Mouse (Mus musculus) cerebellum, postnatal 14 days (tissue): Measurements from ENCODE around the gene Sfr1.

Experiments used
- DNase-seq, 2 experiments: peaks; one replicate each; pipeline ENCODE4 v3.0.0; 2021; ENCODE audit warnings: mixed read lengths in 2 of 2

Sfr1 gene

DNA sequence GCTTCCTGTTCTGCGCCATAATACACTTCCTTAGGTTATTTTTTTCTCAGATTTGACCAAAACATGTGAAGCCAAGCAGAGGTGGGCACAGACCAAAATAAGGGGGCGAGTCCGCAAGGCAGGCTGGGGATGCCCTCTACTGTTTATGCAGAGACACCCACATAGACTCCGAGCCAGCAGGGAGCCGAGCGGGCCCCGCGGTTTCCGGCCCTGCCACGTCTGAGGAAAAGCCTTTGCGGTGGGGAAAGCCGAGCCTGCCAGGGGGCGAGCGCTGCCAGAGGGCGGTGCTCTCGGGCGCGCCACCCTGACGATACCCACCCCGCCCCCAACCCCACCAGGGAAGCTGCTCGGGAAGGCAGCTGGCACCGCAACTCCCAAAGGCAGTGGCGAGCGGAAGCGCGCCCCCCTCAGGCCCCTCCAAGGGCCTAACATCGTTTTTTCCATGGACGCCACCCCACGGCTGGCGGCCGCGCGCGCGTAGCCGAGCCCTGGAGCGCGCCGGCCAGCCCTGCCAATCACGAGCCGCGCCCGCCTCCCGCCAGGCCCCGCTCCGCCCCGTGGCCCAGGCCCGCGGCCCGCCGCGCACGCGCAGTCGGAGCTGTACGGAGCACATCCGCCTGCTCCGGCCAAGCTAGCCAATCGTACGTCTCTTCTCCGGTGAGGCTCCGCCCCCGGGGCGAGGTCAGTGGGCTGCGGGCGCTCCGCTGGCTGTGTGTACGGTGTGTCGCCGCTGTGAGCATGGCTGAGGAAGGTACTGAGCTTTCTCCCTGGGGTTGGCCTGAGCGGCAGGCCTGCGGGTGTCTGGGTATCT lies at the start of gene Sfr1:
Gene Sfr1, plus strand, starts transcription at position 612 of the 811 bp plus-strand sequence.
- peak; percentile 99 for DNase-seq

DNA sequence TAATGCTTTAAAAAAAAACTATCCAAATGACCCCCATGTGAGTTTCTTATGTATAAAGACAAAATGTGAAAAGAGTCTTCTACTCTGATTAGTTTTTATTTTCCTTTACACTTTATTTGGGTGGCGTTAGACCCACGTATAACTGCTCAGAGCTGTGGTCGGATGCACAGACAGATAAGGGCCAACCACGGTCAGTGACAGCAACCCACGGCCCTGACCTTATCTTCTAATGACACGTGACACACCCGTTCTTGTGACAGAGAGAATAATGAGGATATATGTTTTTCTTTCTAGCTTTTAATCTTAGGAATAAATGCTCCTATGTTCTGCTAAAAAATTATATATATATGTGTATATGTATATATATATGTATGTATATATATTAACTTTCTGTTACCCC lies 41.9 kb upstream of the Sfr1 start:
- no peak for DNase-seq

- DNase-seq = no peak
Measured at GRCm38 (mm10) chr19:47691994-47692393, 39.5 kb upstream of the Sfr1 start, which contains the start of gene Col17a1. Col17a1 (minus strand) TSS chr19:47692094.

DNA sequence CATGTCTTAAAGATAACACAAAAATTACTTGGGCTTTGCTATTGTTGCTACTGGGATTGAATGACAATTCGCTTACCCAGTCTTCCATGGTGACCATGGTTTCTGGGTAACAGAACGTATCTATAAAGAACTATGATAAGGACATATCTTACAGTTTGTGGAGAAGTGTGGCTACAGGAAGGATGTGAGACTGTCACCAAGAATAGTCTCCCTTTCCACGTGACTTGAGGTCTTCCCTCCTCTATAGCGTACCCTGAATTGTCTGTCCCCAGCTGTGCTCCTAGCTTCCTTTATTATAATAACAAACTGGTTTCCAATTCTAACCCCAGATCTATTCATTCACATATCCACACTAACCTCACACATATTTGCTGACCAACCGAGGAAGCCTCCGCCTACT lies 35.8 kb upstream of the Sfr1 start:
- DNase-seq = no peak

GRCm38 (mm10) chr19:47696411-47696810 lies 35.1 kb upstream of the Sfr1 start:
- no peak for DNase-seq

- DNase-seq = no peak
Measured at GRCm38 (mm10) chr19:47697067-47697466, 34.4 kb upstream of the Sfr1 start.

DNA sequence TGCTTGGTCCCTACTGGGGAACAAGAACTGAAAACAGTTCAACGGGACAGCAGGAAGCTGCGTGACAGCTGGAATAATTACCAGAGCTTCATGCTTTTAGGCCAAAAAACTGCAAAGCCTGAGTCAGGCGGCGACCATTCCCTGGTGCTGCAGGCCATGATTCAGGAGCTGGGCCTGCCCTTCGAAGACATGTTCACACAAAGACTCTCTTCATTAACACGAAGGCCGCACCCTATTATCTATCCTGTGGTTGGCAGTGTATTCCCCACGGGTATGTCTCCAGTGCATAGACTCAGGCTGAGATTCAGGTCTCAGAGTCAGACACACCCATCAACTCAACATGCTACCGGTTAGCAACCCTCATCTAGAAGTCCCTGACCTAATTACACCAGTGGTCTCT lies 33.2 kb upstream of the Sfr1 start:
- DNase-seq = no peak

DNA sequence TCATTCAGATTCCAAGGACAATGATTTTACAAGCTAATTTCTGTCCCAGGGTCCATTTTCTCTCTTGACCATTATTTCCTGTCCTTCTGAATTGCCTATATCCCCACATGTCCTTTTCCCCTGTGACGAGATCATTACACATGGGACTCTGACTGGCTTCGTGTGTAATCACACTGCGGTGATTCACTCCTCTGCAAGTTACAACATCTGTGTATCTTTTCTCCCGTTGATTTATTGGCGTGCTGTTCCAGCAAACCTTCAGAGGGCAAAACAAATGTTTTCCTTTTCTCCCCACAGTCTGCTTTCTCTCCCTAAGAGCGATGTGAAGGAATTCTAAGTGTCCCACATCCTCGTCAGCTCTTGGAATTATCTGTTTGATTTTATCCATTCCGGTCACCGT lies 31.7 kb upstream of the Sfr1 start:
- DNase-seq = no peak

GRCm38 (mm10) chr19:47700509-47700908 lies 31.0 kb upstream of the Sfr1 start:
- DNase-seq = no peak

DNA sequence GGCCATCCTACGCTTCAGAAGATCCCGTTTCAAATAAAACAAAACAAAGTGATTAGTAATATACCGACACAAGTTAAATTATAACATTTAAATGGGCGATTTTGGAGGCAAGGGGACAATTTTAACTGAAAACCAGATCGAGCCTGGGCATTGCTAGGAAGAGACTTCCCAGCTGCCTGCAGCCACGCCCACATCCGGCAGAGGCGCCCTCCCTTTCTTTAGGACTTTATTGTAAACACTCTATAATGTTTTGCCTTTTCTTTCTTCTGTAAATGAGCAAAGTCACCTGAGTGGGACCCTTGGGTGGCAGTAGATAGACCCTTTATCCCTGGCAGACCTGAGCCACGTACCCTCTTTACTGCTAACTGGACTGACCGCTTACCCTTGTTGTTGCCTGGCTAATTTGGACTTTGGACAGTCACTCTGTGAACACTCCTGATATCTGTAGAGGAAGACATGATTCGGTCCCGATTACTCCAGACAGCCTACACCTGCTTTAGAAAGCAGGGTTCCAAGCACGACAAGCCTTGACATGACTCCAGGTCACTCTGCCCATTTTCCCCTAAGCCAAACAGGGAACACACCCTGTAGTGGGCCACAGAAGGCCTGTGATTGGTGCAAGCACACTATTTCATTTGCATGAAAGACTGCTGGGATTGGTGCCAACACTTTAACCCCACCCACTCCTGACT lies 26.3 kb upstream of the Sfr1 start:
- no peak for DNase-seq

- no peak for DNase-seq
Measured at GRCm38 (mm10) chr19:47705772-47706309, 25.6 kb upstream of the Sfr1 start.

GRCm38 (mm10) chr19:47710376-47710775 lies 21.1 kb upstream of the Sfr1 start:
- DNase-seq = no peak

DNA sequence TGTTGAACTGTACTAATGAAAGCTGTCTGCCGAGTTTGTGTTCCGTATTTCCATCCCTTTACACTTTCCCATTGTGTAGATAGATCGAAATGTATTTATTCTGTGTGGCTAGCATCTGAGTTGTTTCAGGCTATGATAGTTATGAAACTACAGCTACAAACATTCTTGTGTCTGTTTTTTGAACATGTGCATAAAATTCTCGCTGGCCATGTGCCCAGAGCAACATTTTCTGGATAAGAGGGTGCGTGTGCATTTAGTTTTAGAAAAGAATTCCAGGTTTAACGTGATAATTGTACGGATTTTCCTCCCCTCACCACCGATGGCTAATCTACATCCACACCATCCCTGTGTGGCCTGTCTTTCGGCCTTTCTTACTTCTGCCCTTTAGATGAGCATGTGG lies 18.0 kb upstream of the Sfr1 start:
- no peak for DNase-seq

DNA sequence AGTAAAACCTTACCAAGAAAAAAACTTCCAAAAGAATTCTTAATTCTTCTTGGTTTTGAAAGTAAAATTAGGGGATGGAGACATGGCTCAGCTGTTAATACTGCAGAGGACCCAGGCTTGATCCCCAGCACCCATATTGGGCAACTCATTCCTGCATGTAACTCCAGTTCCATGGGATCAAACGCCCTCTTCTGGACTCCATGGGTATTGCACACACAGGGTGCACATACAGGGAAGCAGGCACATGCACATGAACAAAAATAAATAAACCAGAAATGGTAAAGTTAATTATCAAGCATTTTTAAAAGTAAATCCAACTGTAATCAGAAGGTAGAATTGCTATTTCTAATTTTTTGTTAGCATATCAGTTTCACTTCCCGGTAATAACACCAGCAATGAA lies 15.3 kb upstream of the Sfr1 start:
- DNase-seq = no peak

DNA sequence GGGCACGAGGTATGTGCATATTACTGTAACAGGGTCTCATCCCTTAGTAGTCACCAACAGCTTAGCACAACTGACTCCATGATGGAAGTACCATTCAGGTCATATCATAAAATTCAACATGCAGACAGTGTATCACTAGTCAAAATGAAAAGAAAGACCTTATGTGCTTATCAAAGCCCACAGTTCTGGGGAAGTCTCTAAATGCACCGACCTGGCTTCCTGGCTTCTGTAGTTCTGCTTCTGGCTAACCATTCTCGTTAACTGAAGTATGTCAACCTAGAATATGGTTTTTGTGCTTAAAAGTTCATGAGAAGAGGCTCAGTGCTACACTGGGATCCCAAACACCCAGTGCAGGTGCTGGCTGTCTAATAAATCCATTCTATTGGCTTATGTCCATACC lies 12.3 kb upstream of the Sfr1 start:
- no peak for DNase-seq

DNA sequence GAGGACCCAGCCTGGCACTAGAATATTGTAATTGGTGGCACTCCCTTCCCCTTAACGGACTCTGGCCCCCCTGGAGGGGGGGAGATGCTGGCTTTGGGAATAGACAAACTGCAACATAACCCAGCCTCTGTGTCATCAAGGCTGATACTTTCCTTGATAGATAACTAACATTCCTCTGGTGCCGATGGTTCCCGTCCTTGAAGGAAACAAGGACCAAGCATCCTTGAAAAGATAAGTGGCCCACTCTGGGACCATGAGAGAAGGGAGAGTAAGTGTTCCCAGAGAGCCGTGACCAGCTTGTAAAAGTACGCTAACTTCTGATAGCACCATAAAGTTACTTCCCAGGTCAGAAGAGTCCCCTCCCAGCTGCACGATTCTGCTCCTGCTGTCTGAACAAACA lies 9.0 kb upstream of the Sfr1 start:
- no peak for DNase-seq

GRCm38 (mm10) chr19:47724903-47725302 lies 6.6 kb upstream of the Sfr1 start:
- DNase-seq = no peak

DNA sequence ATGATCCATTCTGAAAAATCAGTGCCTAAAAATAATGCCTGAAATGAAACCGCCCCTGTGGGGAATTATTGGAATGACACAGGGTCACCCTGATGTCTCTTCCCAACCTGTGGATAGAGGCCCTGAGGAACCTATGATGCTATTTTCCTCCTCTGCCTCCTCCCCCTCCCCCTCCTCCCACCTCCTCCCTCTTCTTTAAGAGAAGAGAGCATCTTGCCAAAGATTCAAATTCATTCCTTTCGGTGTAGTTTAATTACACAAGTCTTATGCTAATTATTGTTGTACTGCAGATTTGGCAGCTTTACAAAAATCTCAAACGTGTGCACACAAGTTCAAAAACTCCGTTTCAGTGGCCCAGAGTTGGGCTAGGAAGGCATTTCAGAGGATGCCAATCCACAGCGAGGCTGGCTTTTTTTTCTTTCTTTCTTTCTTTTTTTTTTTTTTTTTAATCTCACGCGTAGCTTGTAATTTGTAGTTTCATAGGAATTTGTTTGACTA lies 5.8 kb upstream of the Sfr1 start:
- no peak for DNase-seq

DNA sequence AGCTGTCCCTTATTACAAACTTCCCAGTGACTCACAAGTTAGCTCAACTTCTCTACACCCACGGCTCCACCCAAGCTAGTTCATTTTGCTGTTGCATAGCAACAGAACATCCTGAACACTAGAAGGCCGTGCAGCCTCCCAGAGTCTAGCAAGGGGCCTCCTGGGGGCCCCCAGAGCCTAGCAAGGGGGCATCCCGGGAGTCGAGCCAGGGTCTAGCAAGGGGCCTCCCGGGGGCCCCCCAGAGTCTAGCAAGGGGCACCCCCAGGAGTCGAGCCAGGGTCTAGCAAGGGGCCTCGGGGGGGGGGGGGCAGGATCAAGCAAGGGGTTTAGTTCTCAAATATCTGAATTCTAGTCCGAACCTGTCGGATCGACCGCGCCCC lies 801 bp upstream of the Sfr1 start:
- peak; percentile 45 to 53 for DNase-seq

DNA sequence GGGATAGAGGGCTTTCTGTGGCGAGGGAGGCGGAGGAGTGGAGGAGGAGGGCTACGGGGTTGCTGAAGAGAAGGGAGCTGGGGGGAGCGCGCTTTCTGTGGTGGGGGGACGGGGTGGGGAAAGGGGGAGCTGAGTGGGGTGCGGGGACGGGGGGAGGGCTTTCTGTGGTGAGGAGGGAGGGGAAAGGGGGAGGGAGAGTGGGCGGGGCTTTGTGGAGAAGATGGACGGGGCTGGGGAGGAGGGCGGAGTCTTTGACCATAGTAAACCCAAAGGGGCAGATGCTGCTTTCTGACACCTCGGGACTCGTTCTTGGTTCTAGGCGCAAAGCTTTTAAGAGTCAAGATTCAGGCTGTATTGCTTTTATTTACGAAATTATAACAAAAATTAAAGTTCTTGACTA lies 449 bp downstream of the Sfr1 start:
- DNase-seq = peak; percentile 74 to 89

DNA sequence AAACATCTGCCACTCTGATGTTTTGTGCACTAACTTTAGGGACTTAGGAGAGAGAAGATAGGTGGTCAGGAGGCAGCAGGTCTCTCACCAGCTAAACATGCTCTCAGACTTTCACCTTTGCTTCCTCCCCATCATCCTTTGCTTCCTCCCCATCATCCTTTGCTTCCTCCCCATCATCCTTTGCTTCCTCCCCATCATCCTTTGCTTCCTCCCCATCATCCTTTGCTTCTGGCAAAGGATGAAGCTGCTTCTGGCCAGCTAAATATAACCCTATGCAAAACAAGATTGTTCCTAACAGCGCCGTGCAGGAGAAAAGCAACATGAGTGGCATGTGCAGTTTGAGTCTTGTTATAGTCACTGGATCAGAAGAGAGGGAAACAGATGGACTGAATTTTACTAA lies 15.6 kb downstream of the Sfr1 start:
- no peak for DNase-seq

GRCm38 (mm10) chr19:47748950-47749349 lies 17.5 kb downstream of the Sfr1 start:
- no peak for DNase-seq

- no peak for DNase-seq
Measured at GRCm38 (mm10) chr19:47750391-47750790, 18.9 kb downstream of the Sfr1 start.

- no peak for DNase-seq
Measured at GRCm38 (mm10) chr19:47752456-47752855, 21.0 kb downstream of the Sfr1 start.
